Mouse (Mus musculus) adrenal gland, postnatal 36 days (tissue): ENCODE results near the gene Gm17535. TPM values are rescaled to one million over a fixed set of nuclear protein-coding genes. Genes with fewer than 3 reads are reported as not detected.
"Not testable (repeated sequence)": the region's sequence is repeated elsewhere in the genome, so short reads cannot be mapped to it uniquely, and the experiment has no call there.

Source experiments
- DNase-seq, 2 experiments: peaks; one replicate each; pipeline ENCODE4 v3.0.0; 2021; ENCODE audit warnings: mixed read lengths in 1 of 2
- long read RNA-seq, 2 experiments: library from polyadenylated mRNA; stranded (forward); transcript quantifications; one replicate each; pipeline ENCODE4 v2.0.0; 2021; ENCODE audit warnings: borderline sequencing depth in 2 of 2
- total RNA-seq, 2 experiments: library from RNA; stranded (reverse); gene quantifications; 2 replicates each; pipeline ENCODE4 v1.2.3; 2021

The Gm17535 gene
- total RNA-seq, result not detected
- long read RNA-seq, experiment 1, result 0 reads
- long read RNA-seq, experiment 2, result 0 reads

DNA sequence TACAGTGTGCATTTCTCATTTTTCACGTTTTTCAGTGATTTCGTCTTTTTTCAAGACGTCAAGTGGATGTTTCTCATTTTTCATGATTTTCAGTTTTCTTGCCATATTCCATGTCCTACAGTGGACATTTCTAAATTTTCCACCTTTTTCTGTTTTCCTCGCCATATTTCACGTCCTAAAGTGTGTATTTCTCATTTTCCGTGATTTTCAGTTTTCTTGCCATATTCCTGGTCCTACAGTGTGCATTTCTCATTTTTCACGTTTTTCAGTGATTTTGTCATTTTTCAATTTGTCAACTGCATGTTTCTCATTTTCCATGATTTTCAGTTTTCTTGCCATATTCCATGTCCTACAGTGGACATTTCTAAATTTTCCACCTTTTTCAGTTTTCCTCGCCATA lies at the start of gene Gm17535:
TSS of gene Gm17535 (plus strand) at position 301 of the 400 bp plus-strand sequence.
- DNase-seq, result not testable (repeated sequence)

DNA sequence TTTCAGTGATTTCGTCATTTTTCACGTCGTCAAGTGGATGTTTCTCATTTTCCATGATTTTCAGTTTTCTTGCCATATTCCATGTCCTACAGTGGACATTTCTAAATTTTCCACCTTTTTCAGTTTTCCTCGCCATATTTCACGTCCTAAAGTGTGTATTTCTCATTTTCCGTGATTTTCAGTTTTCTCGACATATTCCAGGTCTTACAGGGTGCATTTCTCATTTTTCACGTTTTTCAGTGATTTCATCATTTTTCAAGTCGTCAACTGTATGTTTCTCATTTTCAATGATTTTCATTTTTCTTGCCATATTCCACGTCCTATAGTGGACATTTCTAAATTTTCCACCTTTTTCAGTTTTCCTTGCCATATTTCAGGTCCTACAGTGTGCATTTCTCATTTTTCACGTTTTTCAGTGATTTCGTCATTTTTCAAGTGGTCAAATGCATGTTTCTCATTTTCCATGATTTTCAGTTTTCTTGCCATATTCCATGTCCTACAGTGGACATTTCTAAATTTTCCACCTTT lies 33.9 kb upstream of the Gm17535 start, which contains the start of gene Gm10722:
TSS of gene Gm10722 (plus strand) at position 478 of the 528 bp plus-strand sequence.
- DNase-seq, result peak in 1 of 2 experiments; percentile 1

DNA sequence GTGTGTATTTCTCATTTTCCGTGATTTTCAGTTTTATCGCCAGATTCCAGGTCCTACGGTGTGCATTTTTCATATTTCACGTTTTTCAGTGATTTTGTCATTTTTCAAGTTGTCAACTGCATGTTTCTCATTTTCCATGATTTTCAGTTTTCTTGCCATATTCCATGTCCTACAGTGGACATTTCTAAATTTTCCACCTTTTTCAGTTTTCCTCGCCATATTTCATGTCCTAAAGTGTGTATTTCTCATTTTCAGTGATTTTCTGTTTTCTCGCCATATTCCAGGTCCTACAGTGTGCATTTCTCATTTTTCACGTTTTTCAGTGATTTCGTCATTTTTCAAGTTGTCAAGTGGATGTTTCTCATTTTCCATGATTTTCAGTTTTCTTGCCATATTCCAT lies 33.4 kb upstream of the Gm17535 start:
- not testable (repeated sequence) for DNase-seq

DNA sequence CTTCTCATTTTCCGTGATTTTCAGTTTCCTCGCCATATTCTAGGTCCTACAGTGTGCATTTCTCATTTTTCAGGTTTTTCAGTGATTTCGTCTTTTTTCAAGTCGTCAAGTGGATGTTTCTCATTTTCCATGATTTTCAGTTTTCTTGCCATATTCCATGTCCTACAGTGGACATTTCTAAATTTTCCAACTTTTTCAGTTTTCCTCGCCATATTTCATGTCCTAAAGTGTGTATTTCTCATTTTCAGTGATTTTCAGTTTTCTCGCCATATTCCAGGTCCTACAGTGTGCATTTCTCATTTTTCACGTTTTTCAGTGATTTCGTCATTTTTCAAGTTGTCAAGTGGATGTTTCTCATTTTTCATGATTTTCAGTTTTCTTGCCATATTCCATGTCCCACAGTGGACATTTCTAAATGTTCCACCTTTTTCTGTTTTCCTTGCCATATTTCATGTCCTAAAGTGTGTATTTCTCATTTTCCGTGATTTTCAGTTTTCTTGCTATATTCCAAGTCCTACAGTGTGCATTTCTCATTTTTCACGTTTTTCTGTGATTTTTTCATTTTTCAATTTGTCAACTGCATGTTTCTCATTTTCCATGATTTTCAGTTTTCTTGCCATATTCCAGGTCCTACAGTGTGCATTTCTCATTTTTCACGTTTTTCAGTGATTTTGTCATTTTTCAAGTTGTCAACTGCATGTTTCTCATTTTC lies 32.3 kb upstream of the Gm17535 start:
- DNase-seq, result peak; percentile 2 to 92

DNA sequence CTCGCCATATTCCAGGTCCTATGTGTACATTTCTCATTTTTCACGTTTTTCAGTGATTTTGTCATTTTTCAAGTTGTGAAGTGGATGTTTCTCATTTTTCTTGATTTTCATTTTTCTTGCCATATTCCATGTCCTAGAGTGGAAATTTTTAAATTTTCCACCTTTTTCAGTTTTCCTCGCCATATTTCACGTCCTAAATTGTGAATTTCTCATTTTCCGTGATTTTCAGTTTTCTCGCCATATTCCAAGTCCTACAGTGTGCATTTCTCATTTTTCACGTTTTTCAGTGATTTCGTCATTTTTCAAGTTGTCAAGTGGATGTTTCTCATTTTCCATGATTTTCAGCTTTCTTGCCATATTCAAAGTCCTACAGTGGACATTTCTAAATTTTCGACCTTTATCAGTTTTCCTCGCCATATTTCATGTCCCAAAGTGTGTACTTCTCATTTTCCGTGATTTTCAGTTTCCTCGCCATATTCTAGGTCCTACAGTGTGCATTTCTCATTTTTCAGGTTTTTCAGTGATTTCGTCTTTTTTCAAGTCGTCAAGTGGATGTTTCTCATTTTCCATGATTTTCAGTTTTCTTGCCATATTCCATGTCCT lies 31.5 kb upstream of the Gm17535 start, which contains the start of gene Gm11168:
TSS of gene Gm11168 (plus strand) at position 553 of the 603 bp plus-strand sequence.
- DNase-seq, result peak in 1 of 2 experiments; percentile 3

DNA sequence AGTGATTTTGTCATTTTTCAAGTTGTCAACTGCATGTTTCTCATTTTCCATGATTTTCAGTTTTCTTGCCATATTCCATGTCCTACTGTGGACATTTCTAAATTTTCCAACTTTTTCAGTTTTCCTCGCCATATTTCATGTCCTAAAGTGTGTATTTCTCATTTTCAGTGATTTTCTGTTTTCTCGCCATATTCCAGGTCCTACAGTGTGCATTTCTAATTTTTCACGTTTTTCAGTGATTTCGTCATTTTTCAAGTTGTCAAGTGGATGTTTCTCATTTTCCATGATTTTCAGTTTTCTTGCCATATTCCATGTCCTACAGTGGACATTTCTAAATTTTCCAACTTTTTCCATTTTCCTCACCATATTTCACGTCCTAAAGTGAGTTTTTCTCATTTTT lies 28.2 kb upstream of the Gm17535 start:
- DNase-seq, result not testable (repeated sequence)

DNA sequence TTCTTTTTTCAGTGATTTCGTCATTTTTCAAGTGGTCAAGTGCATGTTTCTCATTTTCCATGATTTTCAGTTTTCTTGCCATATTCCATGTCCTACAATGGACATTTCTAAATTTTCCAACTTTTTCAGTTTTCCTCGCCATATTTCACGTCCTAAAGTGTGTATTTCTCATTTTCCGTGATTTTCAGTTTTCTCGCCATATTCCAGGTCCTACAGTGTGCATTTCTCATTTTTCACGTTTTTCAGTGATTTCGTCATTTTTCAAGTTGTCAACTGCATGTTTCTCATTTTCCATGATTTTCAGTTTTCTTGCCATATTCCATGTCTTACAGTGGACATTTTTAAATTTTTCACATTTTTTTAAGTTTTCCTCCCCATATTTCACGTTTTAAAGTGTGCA lies 27.8 kb upstream of the Gm17535 start:
- peak in 1 of 2 experiments; percentile 3 for DNase-seq

DNA sequence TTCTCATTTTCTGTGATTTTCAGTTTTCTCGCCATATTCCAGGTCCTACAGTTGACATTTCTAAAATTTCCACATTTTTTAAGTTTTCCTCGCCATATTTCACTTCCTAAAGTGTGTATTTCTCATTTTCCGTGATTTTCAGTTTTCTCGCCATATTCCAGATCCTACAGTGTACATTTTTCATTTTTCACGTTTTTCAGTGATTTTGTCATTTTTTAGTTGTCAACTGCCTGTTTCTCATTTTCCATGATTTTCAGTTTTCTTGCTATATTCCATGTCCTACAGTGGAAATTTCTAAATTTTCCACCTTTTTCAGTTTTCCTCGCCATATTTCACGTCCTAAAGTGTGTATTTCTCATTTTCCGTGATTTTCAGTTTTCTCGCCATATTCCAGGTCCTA lies 27.1 kb upstream of the Gm17535 start:
- DNase-seq, result peak in 1 of 2 experiments; percentile 0

DNA sequence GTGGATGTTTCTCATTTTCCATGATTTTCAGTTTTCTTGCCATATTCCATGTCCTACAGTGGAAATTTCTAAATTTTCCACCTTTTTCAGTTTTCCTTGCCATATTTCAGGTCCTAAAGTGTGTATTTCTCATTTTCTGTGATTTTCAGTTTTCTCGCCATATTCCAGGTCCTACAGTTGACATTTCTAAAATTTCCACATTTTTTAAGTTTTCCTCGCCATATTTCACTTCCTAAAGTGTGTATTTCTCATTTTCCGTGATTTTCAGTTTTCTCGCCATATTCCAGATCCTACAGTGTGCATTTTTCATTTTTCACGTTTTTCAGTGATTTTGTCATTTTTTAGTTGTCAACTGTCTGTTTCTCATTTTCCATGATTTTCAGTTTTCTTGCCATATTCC lies 25.1 kb upstream of the Gm17535 start:
- DNase-seq, result not testable (repeated sequence)

DNA sequence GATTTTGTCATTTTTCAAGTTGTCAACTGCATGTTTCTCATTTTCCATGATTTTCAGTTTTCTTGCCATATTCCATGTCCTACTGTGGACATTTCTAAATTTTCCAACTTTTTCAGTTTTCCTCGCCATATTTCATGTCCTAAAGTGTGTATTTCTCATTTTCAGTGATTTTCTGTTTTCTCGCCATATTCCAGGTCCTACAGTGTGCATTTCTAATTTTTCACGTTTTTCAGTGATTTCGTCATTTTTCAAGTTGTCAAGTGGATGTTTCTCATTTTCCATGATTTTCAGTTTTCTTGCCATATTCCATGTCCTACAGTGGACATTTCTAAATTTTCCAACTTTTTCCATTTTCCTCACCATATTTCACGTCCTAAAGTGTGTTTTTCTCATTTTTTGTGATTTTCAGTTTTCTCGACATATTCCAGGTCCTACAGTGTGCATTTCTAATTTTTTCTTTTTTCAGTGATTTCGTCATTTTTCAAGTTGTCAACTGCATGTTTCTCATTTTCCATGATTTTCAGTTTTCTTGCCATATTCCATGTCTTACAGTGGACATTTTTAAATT lies 22.3 kb upstream of the Gm17535 start:
- DNase-seq, result not testable (repeated sequence)

DNA sequence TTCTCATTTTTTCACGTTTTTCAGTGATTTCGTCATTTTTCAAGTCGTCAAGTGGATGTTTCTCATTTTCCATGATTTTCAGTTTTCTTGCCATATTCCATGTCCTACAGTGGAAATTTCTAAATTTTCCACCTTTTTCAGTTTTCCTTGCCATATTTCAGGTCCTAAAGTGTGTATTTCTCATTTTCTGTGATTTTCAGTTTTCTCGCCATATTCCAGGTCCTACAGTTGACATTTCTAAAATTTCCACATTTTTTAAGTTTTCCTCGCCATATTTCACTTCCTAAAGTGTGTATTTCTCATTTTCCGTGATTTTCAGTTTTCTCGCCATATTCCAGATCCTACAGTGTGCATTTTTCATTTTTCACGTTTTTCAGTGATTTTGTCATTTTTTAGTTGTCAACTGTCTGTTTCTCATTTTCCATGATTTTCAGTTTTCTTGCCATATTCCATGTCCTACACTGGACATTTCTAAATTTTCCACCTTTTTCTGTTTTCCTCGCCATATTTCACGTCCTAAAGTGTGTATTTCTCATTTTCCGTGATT lies 21.6 kb upstream of the Gm17535 start, which contains the start of gene Gm10721:
TSS of gene Gm10721 (plus strand) at position 408 of the 547 bp plus-strand sequence.
- DNase-seq, result not testable (repeated sequence)

DNA sequence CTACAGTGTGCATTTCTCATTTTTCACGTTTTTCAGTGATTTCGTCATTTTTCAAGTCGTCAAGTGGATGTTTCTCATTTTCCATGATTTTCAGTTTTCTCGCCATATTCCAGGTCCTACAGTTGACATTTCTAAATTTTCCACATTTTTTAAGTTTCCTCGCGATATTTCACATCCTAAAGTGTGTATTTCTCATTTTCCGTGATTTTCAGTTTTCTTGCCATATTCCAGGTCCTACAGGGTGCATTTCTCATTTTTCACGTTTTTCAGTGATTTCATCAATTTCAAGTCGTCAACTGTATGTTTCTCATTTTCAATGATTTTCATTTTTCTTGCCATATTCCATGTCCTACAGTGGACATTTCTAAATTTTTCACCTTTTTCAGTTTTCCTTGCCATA lies 19.0 kb upstream of the Gm17535 start, which contains the start of gene Gm10720:
TSS of gene Gm10720 (plus strand) at position 301 of the 400 bp plus-strand sequence.
- not testable (repeated sequence) for DNase-seq

DNA sequence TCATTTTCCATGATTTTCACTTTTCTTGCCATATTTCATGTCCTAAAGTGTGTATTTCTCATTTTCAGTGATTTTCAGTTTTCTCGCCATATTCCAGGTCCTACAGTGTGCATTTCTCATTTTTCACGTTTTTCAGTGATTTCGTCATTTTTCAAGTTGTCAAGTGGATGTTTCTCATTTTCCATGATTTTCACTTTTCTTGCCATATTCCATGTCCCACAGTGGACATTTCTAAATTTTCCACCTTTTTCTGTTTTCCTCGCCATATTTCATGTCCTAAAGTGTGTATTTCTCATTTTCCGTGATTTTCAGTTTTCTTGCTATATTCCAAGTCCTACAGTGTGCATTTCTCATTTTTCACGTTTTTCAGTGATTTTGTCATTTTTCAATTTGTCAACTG lies 18.5 kb upstream of the Gm17535 start:
- DNase-seq, result peak in 1 of 2 experiments; percentile 0

DNA sequence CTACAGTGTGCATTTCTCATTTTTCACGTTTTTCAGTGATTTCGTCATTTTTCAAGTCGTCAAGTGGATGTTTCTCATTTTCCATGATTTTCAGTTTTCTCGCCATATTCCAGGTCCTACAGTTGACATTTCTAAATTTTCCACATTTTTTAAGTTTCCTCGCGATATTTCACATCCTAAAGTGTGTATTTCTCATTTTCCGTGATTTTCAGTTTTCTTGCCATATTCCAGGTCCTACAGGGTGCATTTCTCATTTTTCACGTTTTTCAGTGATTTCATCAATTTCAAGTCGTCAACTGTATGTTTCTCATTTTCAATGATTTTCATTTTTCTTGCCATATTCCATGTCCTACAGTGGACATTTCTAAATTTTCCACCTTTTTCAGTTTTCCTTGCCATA lies 17.3 kb upstream of the Gm17535 start, which contains the start of gene Gm10719:
TSS of gene Gm10719 (plus strand) at position 301 of the 400 bp plus-strand sequence.
- DNase-seq, result not testable (repeated sequence)

DNA sequence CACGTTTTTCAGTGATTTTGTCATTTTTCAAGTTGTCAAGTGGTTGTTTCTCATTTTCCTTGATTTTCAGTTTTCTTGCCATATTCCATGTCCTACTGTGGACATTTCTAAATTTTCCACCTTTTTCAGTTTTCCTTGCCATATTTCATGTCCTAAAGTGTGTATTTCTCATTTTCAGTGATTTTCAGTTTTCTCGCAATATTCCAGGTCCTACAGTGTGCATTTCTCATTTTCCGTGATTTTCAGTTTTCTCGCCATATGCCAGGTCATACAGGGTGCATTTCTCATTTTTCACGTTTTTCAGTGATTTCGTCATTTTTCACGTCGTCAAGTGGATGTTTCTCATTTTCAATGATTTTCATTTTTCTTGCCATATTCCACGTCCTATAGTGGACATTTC lies 15.5 kb upstream of the Gm17535 start:
- DNase-seq, result peak in 1 of 2 experiments; percentile 92

DNA sequence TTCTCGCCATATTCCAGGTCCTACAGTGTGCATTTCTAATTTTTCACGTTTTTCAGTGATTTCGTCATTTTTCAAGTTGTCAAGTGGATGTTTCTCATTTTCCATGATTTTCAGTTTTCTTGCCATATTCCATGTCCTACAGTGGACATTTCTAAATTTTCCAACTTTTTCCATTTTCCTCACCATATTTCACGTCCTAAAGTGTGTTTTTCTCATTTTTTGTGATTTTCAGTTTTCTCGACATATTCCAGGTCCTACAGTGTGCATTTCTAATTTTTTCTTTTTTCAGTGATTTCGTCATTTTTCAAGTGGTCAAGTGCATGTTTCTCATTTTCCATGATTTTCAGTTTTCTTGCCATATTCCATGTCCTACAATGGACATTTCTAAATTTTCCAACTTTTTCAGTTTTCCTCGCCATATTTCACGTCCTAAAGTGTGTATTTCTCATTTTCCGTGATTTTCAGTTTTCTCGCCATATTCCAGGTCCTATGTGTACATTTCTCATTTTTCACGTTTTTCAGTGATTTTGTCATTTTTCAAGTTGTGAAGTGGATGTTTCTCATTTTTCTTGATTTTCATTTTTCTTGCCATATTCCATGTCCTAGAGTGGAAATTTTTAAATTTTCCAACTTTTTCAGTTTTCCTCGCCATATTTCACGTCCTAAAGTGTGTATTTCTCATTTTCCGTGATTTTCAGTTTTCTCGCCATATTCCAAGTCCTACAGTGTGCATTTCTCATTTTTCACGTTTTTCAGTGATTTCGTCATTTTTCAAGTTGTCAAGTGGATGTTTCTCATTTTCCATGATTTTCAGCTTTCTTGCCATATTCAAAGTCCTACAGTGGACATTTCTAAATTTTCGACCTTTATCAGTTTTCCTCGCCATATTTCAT lies 14.3 kb upstream of the Gm17535 start:
- peak in 1 of 2 experiments; percentile 47 for DNase-seq

DNA sequence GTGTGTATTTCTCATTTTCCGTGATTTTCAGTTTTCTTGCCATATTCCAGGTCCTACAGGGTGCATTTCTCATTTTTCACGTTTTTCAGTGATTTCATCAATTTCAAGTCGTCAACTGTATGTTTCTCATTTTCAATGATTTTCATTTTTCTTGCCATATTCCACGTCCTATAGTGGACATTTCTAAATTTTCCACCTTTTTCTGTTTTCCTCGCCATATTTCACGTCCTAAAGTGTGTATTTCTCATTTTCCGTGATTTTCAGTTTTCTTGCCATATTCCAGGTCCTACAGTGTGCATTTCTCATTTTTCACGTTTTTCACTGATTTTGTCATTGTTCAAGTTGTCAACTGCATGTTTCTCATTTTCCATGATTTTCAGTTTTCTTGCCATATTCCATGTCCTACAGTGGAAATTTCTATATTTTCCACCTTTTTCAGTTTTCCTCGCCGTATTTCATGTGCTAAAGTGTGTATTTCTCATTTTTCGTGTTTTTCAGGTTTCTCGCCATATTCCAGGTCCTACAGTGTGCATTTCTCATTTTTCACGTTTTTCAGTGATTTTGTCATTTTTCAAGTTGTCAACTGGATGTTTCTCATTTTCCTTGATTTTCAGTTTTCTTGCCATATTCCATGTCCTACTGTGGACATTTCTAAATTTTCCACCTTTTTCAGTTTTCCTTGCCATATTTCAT lies 11.9 kb upstream of the Gm17535 start:
- DNase-seq, result not testable (repeated sequence)

DNA sequence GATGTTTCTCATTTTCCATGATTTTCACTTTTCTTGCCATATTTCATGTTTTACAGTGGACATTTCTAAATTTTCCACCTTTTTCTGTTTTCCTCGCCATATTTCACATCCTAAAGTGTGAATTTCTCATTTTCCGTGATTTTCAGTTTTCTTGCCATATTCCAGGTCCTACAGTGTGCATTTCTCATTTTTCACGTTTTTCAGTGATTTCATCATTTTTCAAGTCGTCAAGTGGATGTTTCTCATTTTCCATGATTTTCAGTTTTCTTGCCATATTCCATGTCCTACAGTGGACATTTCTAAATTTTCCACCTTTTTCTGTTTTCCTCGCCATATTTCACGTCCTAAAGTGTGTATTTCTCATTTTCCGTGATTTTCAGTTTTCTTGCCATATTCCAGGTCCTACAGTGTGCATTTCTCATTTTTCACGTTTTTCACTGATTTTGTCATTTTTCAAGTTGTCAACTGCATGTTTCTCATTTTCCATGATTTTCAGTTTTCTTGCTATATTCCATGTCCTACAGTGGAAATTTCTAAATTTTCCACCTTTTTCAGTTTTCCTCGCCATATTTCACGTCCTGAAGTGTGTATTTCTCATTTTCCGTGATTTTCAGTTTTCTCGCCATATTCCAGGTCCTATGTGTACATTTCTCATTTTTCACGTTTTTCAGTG lies 11.0 kb upstream of the Gm17535 start, which contains the start of gene Gm10718:
TSS of gene Gm10718 (plus strand) at position 236 of the 673 bp plus-strand sequence.
- DNase-seq, result peak in 1 of 2 experiments; percentile 0

DNA sequence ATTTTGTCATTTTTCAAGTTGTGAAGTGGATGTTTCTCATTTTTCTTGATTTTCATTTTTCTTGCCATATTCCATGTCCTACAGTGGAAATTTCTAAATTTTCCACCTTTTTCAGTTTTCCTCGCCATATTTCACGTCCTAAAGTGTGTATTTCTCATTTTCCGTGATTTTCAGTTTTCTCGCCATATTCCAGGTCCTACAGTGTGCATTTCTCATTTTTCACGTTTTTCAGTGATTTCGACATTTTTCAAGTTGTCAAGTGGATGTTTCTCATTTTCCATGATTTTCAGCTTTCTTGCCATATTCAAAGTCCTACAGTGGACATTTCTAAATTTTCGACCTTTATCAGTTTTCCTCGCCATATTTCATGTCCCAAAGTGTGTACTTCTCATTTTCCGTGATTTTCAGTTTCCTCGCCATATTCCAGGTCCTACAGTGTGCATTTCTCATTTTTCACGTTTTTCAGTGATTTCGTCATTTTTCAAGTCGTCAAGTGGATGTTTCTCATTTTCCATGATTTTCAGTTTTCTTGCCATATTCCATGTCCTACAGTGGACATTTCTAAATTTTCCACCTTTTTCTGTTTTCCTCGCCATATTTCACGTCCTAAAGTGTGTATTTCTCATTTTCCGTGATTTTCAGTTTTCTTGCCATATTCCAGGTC lies 10.3 kb upstream of the Gm17535 start:
- not testable (repeated sequence) for DNase-seq
